Mouse (Mus musculus): ENCODE data around the gene Olfr763. TPM values are rescaled to one million over a fixed set of nuclear protein-coding genes. Genes with fewer than 3 reads are reported as not detected.

Olfr763 gene
- total RNA-seq (2014; rRNA removed; ENCODE audit: low replicate concordance) (not detected in 2 replicates), polyA plus RNA-seq (2015; fragmentation: Nextera tagmentation; extraction: Ambion mirVana) (not detected in 2 replicates)

- ATAC-seq (ENCODE audit: insufficient read depth, low read depth) (no peak), DNase-seq (ENCODE audit: low spot score) (no peak)
- Histone ChIP-seq H3K36me3 (replicated peaks; ENCODE audit: control insufficient read depth, insufficient read depth, low read length) (no peaks in the 10 kb centered on the region), H3K9ac (replicated peaks; ENCODE audit: low read depth, low read length) (no peak within 1 kb of the TSS), H3K4me3 (ENCODE audit: low read depth, low read length) (no peak within 1 kb of the TSS), H3K4me2 (ENCODE audit: low read depth, low read length) (no peak within 1 kb of the TSS), H3K27me3 (ENCODE audit: control insufficient read depth, insufficient read depth, low read length) (no peaks in the 10 kb centered on the region), H3K4me1 (ENCODE audit: control insufficient read depth, insufficient read depth) (no peaks in the 10 kb centered on the region), H3K27ac (ENCODE audit: low read depth) (no peak within 1 kb of the TSS), H3K9me3 (replicated peaks; ENCODE audit: control insufficient read depth, low read length) (no peaks in the 10 kb centered on the region)
- whole genome bisulfite sequencing = 78% methylated on average over 2 of the region's 2 CpGs
- no peak for TF ChIP-seq EP300 (IDR thresholded peaks at IDR 0.05; ENCODE audit: low read depth)
- TF ChIP-seq CTCF (IDR thresholded peaks at IDR 0.05; ENCODE audit: low read depth) = no peak
Observed at GRCm38 (mm10) chr10:129010288-129010841, at the start of gene Olfr763. TSS of gene Olfr763 (plus strand) at chr10:129010791.

- H3K4me3 ChIP-seq (ENCODE audit: low read depth, low read length) = no peak overlapping the region
- no peak for TF ChIP-seq CTCF (IDR thresholded peaks at IDR 0.05; ENCODE audit: low read depth)
- TF ChIP-seq EP300 (IDR thresholded peaks at IDR 0.05; ENCODE audit: low read depth) = no peak
- no peaks in the 10 kb centered on the region for H3K36me3 ChIP-seq (replicated peaks; ENCODE audit: control insufficient read depth, insufficient read depth, low read length)
- no peak overlapping the region for H3K9ac ChIP-seq (replicated peaks; ENCODE audit: low read depth, low read length)
- no peak for DNase-seq (ENCODE audit: low spot score)
- H3K9me3 ChIP-seq (replicated peaks; ENCODE audit: control insufficient read depth, low read length) = no peaks in the 10 kb centered on the region
- no peak overlapping the region for H3K4me2 ChIP-seq (ENCODE audit: low read depth, low read length)
- no peak overlapping the region for H3K27ac ChIP-seq (ENCODE audit: low read depth)
- H3K4me1 ChIP-seq (ENCODE audit: control insufficient read depth, insufficient read depth) = no peaks in the 10 kb centered on the region
- no peak for ATAC-seq (ENCODE audit: insufficient read depth, low read depth)
- WGBS = 81% methylated on average over 2 of the region's 2 CpGs
- no peaks in the 10 kb centered on the region for H3K27me3 ChIP-seq (ENCODE audit: control insufficient read depth, insufficient read depth, low read length)
Observed at GRCm38 (mm10) chr10:128964961-128965360, 45.6 kb upstream of the Olfr763 start.

GRCm38 (mm10) chr10:128965871-128966270 lies 44.7 kb upstream of the Olfr763 start:
- no peak overlapping the region for H3K9ac ChIP-seq (replicated peaks; ENCODE audit: low read depth, low read length)
- no peaks in the 10 kb centered on the region for H3K27me3 ChIP-seq (ENCODE audit: control insufficient read depth, insufficient read depth, low read length)
- H3K4me3 ChIP-seq (ENCODE audit: low read depth, low read length) = no peak overlapping the region
- 74% methylated on average over 6 of the region's 6 CpGs for WGBS
- no peaks in the 10 kb centered on the region for H3K36me3 ChIP-seq (replicated peaks; ENCODE audit: control insufficient read depth, insufficient read depth, low read length)
- DNase-seq (ENCODE audit: low spot score) = no peak
- no peak overlapping the region for H3K4me2 ChIP-seq (ENCODE audit: low read depth, low read length)
- no peak for TF ChIP-seq EP300 (IDR thresholded peaks at IDR 0.05; ENCODE audit: low read depth)
- no peak for TF ChIP-seq CTCF (IDR thresholded peaks at IDR 0.05; ENCODE audit: low read depth)
- H3K4me1 ChIP-seq (ENCODE audit: control insufficient read depth, insufficient read depth) = no peaks in the 10 kb centered on the region
- H3K9me3 ChIP-seq (replicated peaks; ENCODE audit: control insufficient read depth, low read length) = no peaks in the 10 kb centered on the region
- no peak for ATAC-seq (ENCODE audit: insufficient read depth, low read depth)
- H3K27ac ChIP-seq (ENCODE audit: low read depth) = no peak overlapping the region

- Histone ChIP-seq H3K4me1 (ENCODE audit: control insufficient read depth, insufficient read depth) (no peaks in the 10 kb centered on the region), H3K27me3 (ENCODE audit: control insufficient read depth, insufficient read depth, low read length) (no peaks in the 10 kb centered on the region), H3K9ac (replicated peaks; ENCODE audit: low read depth, low read length) (no peak overlapping the region), H3K9me3 (replicated peaks; ENCODE audit: control insufficient read depth, low read length) (no peaks in the 10 kb centered on the region), H3K4me3 (ENCODE audit: low read depth, low read length) (no peak overlapping the region), H3K27ac (ENCODE audit: low read depth) (no peak overlapping the region), H3K36me3 (replicated peaks; ENCODE audit: control insufficient read depth, insufficient read depth, low read length) (no peaks in the 10 kb centered on the region), H3K4me2 (ENCODE audit: low read depth, low read length) (no peak overlapping the region)
- WGBS = 23% methylated on average over 1 of the region's 1 CpGs
- DNase-seq (ENCODE audit: low spot score) (no peak), ATAC-seq (ENCODE audit: insufficient read depth, low read depth) (no peak)
- TF ChIP-seq EP300 (IDR thresholded peaks at IDR 0.05; ENCODE audit: low read depth) = no peak
Observed at GRCm38 (mm10) chr10:128968341-128968749, 42.2 kb upstream of the Olfr763 start.

- DNase-seq (ENCODE audit: low spot score) = no peak
- no peaks in the 10 kb centered on the region for H3K4me1 ChIP-seq (ENCODE audit: control insufficient read depth, insufficient read depth)
- H3K27ac ChIP-seq (ENCODE audit: low read depth) = no peak overlapping the region
- no peak for ATAC-seq (ENCODE audit: insufficient read depth, low read depth)
- WGBS = 29% methylated on average over 1 of the region's 1 CpGs
- H3K27me3 ChIP-seq (ENCODE audit: control insufficient read depth, insufficient read depth, low read length) = no peaks in the 10 kb centered on the region
- H3K4me3 ChIP-seq (ENCODE audit: low read depth, low read length) = no peak overlapping the region
- no peaks in the 10 kb centered on the region for H3K9me3 ChIP-seq (replicated peaks; ENCODE audit: control insufficient read depth, low read length)
- no peak overlapping the region for H3K4me2 ChIP-seq (ENCODE audit: low read depth, low read length)
- no peak overlapping the region for H3K9ac ChIP-seq (replicated peaks; ENCODE audit: low read depth, low read length)
- no peaks in the 10 kb centered on the region for H3K36me3 ChIP-seq (replicated peaks; ENCODE audit: control insufficient read depth, insufficient read depth, low read length)
- TF ChIP-seq EP300 (IDR thresholded peaks at IDR 0.05; ENCODE audit: low read depth) (no peak), CTCF (IDR thresholded peaks at IDR 0.05; ENCODE audit: low read depth) (no peak)
Observed at GRCm38 (mm10) chr10:128970740-128971250, 39.8 kb upstream of the Olfr763 start.

- Histone ChIP-seq H3K9me3 (replicated peaks; ENCODE audit: control insufficient read depth, low read length) (no peaks in the 10 kb centered on the region), H3K4me2 (ENCODE audit: low read depth, low read length) (no peak overlapping the region), H3K9ac (replicated peaks; ENCODE audit: low read depth, low read length) (no peak overlapping the region), H3K27ac (ENCODE audit: low read depth) (no peak overlapping the region), H3K4me3 (ENCODE audit: low read depth, low read length) (no peak overlapping the region), H3K36me3 (replicated peaks; ENCODE audit: control insufficient read depth, insufficient read depth, low read length) (no peaks in the 10 kb centered on the region), H3K27me3 (ENCODE audit: control insufficient read depth, insufficient read depth, low read length) (no peaks in the 10 kb centered on the region), H3K4me1 (ENCODE audit: control insufficient read depth, insufficient read depth) (no peaks in the 10 kb centered on the region)
- DNase-seq (ENCODE audit: low spot score) = no peak
- 65% methylated on average over 4 of the region's 4 CpGs for WGBS
- no peak for TF ChIP-seq EP300 (IDR thresholded peaks at IDR 0.05; ENCODE audit: low read depth)
- no peak for TF ChIP-seq CTCF (IDR thresholded peaks at IDR 0.05; ENCODE audit: low read depth)
- no peak for ATAC-seq (ENCODE audit: insufficient read depth, low read depth)
Observed at GRCm38 (mm10) chr10:128972841-128973240, 37.8 kb upstream of the Olfr763 start.

All from heart, postnatal 0 days (tissue).